Comparison of ENCODE assay signal across 19 mouse cellular contexts in genomic region chr12:38500931-38501330, GRCm38 (mm10).
A peak's percentile ranks its signal among the peaks of the same experiment; 100 is the strongest.
DNase-seq lines count a peak whose midpoint lies in the region; ATAC-seq lines count a peak whose summit lies in the region.
"Had no signal": no experiment of that assay in that cellular context is flagged by ENCODE, and none has a peak within 500 bp of the region (broad histone marks: within the 10 kb centered on the region; RNA-seq: fewer than 3 reads in every experiment).

No protein-coding gene starts in this region.

- H3K9ac ChIP-seq in forebrain, embryonic 11.5 days (ENCODE audit: low read length): no peak overlapping the region
- no peak overlapping the region for H3K9ac ChIP-seq in forebrain, embryonic 15.5 days (replicated peaks)
- H3K9ac ChIP-seq in midbrain, embryonic 16.5 days (ENCODE audit: low read depth, low read length): no peak overlapping the region
- H3K9ac ChIP-seq: embryonic facial prominence, embryonic 15.5 days; heart, embryonic 12.5 days; hindbrain, embryonic 15.5 days had no signal

- ATAC-seq in forebrain, embryonic 11.5 days (replicated peaks; ENCODE audit: low FRiP score): peak; percentile 80
- peak; percentile 84 for ATAC-seq in forebrain, embryonic 15.5 days (replicated peaks)
- ATAC-seq in midbrain, embryonic 16.5 days: no peak
- ATAC-seq: intestine, embryonic 16.5 days had no signal

- no peaks in the 10 kb centered on the region for H3K36me3 ChIP-seq in forebrain, embryonic 11.5 days (ENCODE audit: control insufficient read depth, insufficient read depth, low read length)
- no peaks in the 10 kb centered on the region for H3K36me3 ChIP-seq in forebrain, embryonic 10.5 days (replicated peaks)
- no peaks in the 10 kb centered on the region for H3K36me3 ChIP-seq in forebrain, embryonic 15.5 days
- no peaks in the 10 kb centered on the region for H3K36me3 ChIP-seq in midbrain, embryonic 16.5 days (ENCODE audit: control insufficient read depth, insufficient read depth, low read length)
- H3K36me3 ChIP-seq: embryonic facial prominence, embryonic 15.5 days; heart, embryonic 12.5 days; hindbrain, embryonic 10.5 days; hindbrain, embryonic 15.5 days had no signal

- no peak overlapping the region for H3K27ac ChIP-seq in forebrain, embryonic 11.5 days (ENCODE audit: low read depth, low read length)
- H3K27ac ChIP-seq in forebrain, embryonic 10.5 days: no peak overlapping the region
- H3K27ac ChIP-seq in forebrain, embryonic 15.5 days (replicated peaks): no peak overlapping the region
- no peak overlapping the region for H3K27ac ChIP-seq in midbrain, embryonic 16.5 days (ENCODE audit: low read length)
- H3K27ac ChIP-seq: embryonic facial prominence, embryonic 15.5 days; gastrocnemius, adult 2 months; hindbrain, embryonic 10.5 days; hindbrain, embryonic 15.5 days had no signal

- no peak overlapping the region for H3K4me2 ChIP-seq in forebrain, embryonic 11.5 days (ENCODE audit: low read depth, low read length, severe bottlenecking)
- H3K4me2 ChIP-seq in forebrain, embryonic 15.5 days (replicated peaks): no peak overlapping the region
- no peak overlapping the region for H3K4me2 ChIP-seq in midbrain, embryonic 16.5 days (ENCODE audit: low read length)
- H3K4me2 ChIP-seq: embryonic facial prominence, embryonic 15.5 days; heart, embryonic 12.5 days; hindbrain, embryonic 15.5 days had no signal

- H3K27me3 ChIP-seq in forebrain, embryonic 11.5 days (ENCODE audit: control insufficient read depth, insufficient read depth, low read length): no peaks in the 10 kb centered on the region
- H3K27me3 ChIP-seq in forebrain, embryonic 10.5 days (ENCODE audit: poor library complexity, severe bottlenecking): no peaks in the 10 kb centered on the region
- no peaks in the 10 kb centered on the region for H3K27me3 ChIP-seq in forebrain, embryonic 15.5 days
- no peaks in the 10 kb centered on the region for H3K27me3 ChIP-seq in midbrain, embryonic 16.5 days (ENCODE audit: control insufficient read depth, insufficient read depth, low read depth, low read length)
- H3K27me3 ChIP-seq: embryonic facial prominence, embryonic 15.5 days; heart, embryonic 12.5 days; hindbrain, embryonic 15.5 days had no signal

- no peaks in the 10 kb centered on the region for H3K4me1 ChIP-seq in forebrain, embryonic 11.5 days (replicated peaks; ENCODE audit: control insufficient read depth, insufficient read depth, low read length)
- peaks cover 14% of the 10 kb centered on the region for H3K4me1 ChIP-seq in forebrain, embryonic 10.5 days
- H3K4me1 ChIP-seq in forebrain, embryonic 15.5 days: peaks cover 9% of the 10 kb centered on the region; the same call in 1 of the 2 replicates
- H3K4me1 ChIP-seq in midbrain, embryonic 16.5 days (ENCODE audit: control insufficient read depth, insufficient read depth, low read length): no peaks in the 10 kb centered on the region
- H3K4me1 ChIP-seq: embryonic facial prominence, embryonic 15.5 days; heart, embryonic 12.5 days; hindbrain, embryonic 10.5 days; hindbrain, embryonic 15.5 days had no signal

- 37% methylated on average over 3 of the region's 3 CpGs for WGBS in forebrain, embryonic 11.5 days
- 40% methylated on average over 3 of the region's 3 CpGs for WGBS in forebrain, embryonic 10.5 days
- WGBS in forebrain, embryonic 15.5 days: 10% methylated on average over 3 of the region's 3 CpGs
- WGBS in midbrain, embryonic 16.5 days: 61% methylated on average over 3 of the region's 3 CpGs

- H3K9me3 ChIP-seq in forebrain, embryonic 11.5 days (ENCODE audit: control insufficient read depth, low read length): no peaks in the 10 kb centered on the region
- H3K9me3 ChIP-seq in forebrain, embryonic 10.5 days: no peaks in the 10 kb centered on the region
- H3K9me3 ChIP-seq in forebrain, embryonic 15.5 days: no peaks in the 10 kb centered on the region
- no peaks in the 10 kb centered on the region for H3K9me3 ChIP-seq in midbrain, embryonic 16.5 days (replicated peaks; ENCODE audit: control insufficient read depth, low read length, poor library complexity, severe bottlenecking)
- H3K9me3 ChIP-seq: embryonic facial prominence, embryonic 15.5 days; heart, embryonic 12.5 days; hindbrain, embryonic 10.5 days; hindbrain, embryonic 15.5 days had no signal

- DNase-seq in forebrain, embryonic 11.5 days (ENCODE audit: low spot score): no peak
- no peak for DNase-seq in forebrain, embryonic 10.5 days (ENCODE audit: extremely low spot score, low spot score)
- DNase-seq in Muller cell, postnatal 12 days (ENCODE audit: inconsistent ontology term): peak; percentile 42
- peak; percentile 77 for DNase-seq in brain, adult 2 months (ENCODE audit: low read depth, low spot score)
- no peak for DNase-seq in thymus, postnatal 25 days
- DNase-seq: cerebellum, adult 2 months; cerebellum, postnatal 14 days; embryo, embryonic 11 days; gastrocnemius, adult 2 months; gastrocnemius, postnatal 25 days; kidney, adult 2 months had no signal

- no peak overlapping the region for H3K4me3 ChIP-seq in forebrain, embryonic 11.5 days (ENCODE audit: low read depth, low read length)
- no peak overlapping the region for H3K4me3 ChIP-seq in forebrain, embryonic 10.5 days
- H3K4me3 ChIP-seq in forebrain, embryonic 15.5 days: no peak overlapping the region
- H3K4me3 ChIP-seq in midbrain, embryonic 16.5 days (ENCODE audit: low read depth, low read length): no peak overlapping the region
- H3K4me3 ChIP-seq: embryonic facial prominence, embryonic 15.5 days; erythroblast, embryonic 14.5 days; gastrocnemius, adult 2 months; heart, embryonic 12.5 days; hindbrain, embryonic 10.5 days; hindbrain, embryonic 15.5 days had no signal

Comparison
In these comparisons a context has a peak if more than half of its experiments do, and no peak if none do; other contexts are left out.
1. DNase-seq: peak in Muller cell, postnatal 12 days (single experiment) and brain, adult 2 months (single experiment); none in forebrain, embryonic 11.5 days (single experiment), forebrain, embryonic 10.5 days (single experiment) and thymus, postnatal 25 days (single experiment).